Mouse (Mus musculus) thymus, adult 2 months (tissue): Measurements from ENCODE around the gene Grik5. TPM values are rescaled to one million over a fixed set of nuclear protein-coding genes. Genes with fewer than 3 reads are reported as not detected.
A peak's percentile ranks its signal among the peaks of the same experiment; 100 is the strongest.

ENCODE experiments used
- DNase-seq: peaks from one replicate; pipeline ENCODE4 v3.0.0; 2021
- H3K27ac ChIP-seq: fragments of 200-500 bp; 2 replicates; pipeline ENCODE4 v1.5.1; 2012; ENCODE audit warnings: low read length, control low read depth; ENCODE audit not compliant: control insufficient read depth, insufficient read depth
- H3K27me3 ChIP-seq: fragments of 200-500 bp; 2 replicates; pipeline ENCODE4 v1.6.1; 2012; ENCODE audit warnings: mild to moderate bottlenecking, low read length, moderate library complexity, mixed read lengths; ENCODE audit not compliant: control insufficient read depth, insufficient read depth
- H3K36me3 ChIP-seq: fragments of 200-500 bp; 2 replicates; pipeline ENCODE4 v1.6.1; 2012; ENCODE audit warnings: mild to moderate bottlenecking, low read length, moderate library complexity; ENCODE audit not compliant: control insufficient read depth, insufficient read depth
- H3K4me1 ChIP-seq: fragments of 200-500 bp; replicated peaks from 2 replicates; pipeline ENCODE4 v1.6.1; 2012; ENCODE audit warnings: low read length; ENCODE audit not compliant: control insufficient read depth, insufficient read depth
- H3K4me3 ChIP-seq: fragments of 200-500 bp; 2 replicates; pipeline ENCODE4 v1.5.1; 2012; ENCODE audit warnings: mild to moderate bottlenecking, low read length, control low read depth, moderate library complexity; ENCODE audit not compliant: control insufficient read depth, insufficient read depth
- CTCF ChIP-seq: fragments of 200-500 bp; IDR thresholded peaks from 2 replicates; pipeline ENCODE4 v1.5.1; 2012; ENCODE audit warnings: mild to moderate bottlenecking, control low read depth, low read length, moderate library complexity, borderline replicate concordance; ENCODE audit not compliant: control insufficient read depth, poor library complexity, insufficient read depth; ENCODE audit errors: extremely low read depth
- POLR2A ChIP-seq: fragments of 200-500 bp; IDR thresholded peaks from 2 replicates; pipeline ENCODE4 v1.6.1; 2012; ENCODE audit warnings: mild to moderate bottlenecking, low read length, control low read depth, moderate library complexity; ENCODE audit not compliant: control insufficient read depth, poor library complexity, insufficient read depth; ENCODE audit errors: extremely low read depth
- WGBS: fragments of 180-500 bp; shearing (Covaris S2); methylation state at CpG from one replicate; pipeline ENCODE4 v1.1.7; 2018; 5-methylcytosine and 5-hydroxymethylcytosine counted together
- polyA plus RNA-seq: library from polyadenylated mRNA; depleted of rRNA; stranded (reverse); fragments of >200 nt; gene quantifications from 2 replicates; pipeline ENCODE4 v1.2.3, GENCODE M21; 2012; rRNA removed

The Grik5 gene
- 19.1 and 23.0 TPM in 2 replicates for polyA plus RNA-seq

DNA sequence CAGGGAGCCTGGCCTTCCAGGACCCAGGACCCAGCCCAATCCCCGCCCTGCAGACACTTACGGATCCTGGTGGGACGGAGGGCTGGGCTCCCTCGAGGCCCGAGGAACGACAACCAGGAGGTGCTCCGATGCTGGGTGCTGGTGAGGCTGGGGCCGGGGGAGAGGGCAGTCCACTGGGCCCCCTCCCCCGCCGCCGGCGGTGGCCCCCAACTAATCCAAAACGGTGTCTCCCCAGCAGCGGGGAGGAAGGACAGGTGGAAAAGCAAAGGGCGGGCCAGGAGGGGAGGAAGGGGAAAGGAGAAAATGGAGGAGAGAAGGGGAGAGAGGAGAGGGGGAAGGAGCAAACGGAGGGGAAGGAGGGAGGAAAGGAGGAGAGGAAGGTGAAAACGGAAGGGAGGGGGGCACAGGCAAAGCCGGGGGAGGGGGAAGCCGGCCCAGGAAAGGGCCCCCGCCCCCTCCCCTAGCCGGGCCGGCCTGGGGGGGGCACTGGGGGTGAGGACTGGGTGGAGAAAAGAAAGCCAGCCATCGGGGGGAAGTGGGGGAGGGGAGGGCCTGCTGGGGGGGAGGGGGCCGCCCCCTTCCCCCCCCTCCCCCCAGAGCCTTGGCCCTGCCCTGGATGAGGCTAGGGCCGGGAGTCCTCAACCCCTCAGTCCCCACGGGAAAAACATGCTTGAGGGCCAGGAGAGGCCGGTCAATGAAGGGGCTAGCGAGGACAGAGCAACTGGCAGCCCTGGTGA, at the start of gene Grik5, which contains the start of gene Zfp574:
Gene Grik5, minus strand, starts transcription at position 368 of the 737 bp plus-strand sequence.
Gene Zfp574, plus strand, starts transcription at position 589 of the 737 bp plus-strand sequence.
- H3K4me1 ChIP-seq, result peaks cover 12% of the 10 kb centered on the region
- no peak within 1 kb of the TSS for H3K27ac ChIP-seq
- WGBS, result 20% methylated on average over 27 of the region's 28 CpGs
- H3K4me3 ChIP-seq, result peak within 1 kb of the TSS; percentile 25
- TF ChIP-seq POLR2A, result no peak
- TF ChIP-seq CTCF, result no peak
- no peaks in the 10 kb centered on the region; the same call in 1 of the 2 replicates for H3K27me3 ChIP-seq
- H3K36me3 ChIP-seq, result no peaks in the 10 kb centered on the region
- DNase-seq, result no peak

DNA sequence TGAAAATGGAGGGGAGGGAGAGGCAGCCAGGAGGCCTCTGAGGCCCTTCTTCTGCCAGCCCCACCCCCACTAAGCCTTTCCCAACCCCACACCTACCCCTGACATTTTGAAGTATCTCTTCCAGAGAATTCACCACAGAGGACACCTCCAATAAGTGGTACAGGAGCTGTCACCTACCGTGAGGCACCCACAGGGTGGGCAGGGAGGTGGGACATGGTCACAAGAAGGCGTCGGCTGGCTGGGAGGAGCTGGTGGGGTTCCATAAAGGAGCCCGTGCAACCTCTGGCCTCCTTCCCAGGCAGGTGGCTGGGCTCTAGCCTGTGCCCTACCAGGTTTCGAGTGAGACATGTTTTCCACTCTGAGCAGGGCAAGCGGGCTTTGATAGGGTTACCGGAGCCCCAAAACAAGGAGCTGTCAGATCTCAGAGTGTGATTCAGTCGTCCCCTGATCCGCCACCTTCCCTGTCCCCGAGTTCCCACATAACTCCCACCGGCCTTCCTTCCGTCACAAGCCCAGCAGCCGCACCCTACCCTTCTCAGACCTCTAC, 49.2 kb upstream of the Grik5 start:
- Histone ChIP-seq H3K4me1 (peaks cover 6% of the 10 kb centered on the region), H3K27me3 (no peaks in the 10 kb centered on the region), H3K4me3 (no peak overlapping the region), H3K27ac (no peak overlapping the region), H3K36me3 (no peaks in the 10 kb centered on the region)
- no peak for DNase-seq
- TF ChIP-seq POLR2A (no peak), CTCF (no peak)
- 83% methylated on average over 13 of the region's 13 CpGs for WGBS

DNA sequence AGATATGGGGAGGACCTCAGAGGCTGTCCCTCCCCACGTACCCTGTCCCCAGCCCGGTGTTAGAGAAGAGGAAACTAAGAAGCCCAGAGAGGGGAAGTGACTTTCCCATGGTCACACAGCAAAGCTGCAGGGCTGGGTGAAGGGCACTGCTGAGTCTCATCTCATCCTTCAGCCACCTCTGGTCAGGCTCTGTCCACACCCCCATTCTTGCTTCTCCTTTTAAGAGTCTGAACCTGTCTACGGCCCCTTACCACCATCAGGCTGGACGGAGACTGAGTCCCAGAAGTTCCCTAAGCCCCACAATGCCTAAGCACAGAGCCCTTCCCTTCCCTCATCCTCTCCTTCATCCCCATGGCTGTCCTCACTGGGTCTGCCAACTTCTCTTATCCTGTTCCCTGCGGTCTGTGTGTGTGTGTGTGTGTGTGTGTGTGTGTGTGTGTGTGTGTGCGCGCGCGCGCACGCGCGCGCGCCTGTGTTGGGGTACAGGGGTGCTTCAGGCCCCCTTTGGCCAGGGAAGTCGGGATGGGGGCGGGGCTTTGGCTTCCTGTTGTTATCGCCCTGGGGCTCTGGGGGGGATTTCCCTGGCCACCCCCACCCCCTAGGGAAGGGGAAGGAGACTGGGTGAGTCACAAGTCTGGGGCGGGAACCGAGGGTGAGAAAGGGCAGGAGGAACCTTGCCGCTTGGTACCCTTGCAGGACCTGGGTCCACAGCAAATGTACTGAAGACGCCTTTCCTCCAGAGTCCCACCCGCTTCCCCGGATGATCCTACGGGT, 48.1 kb upstream of the Grik5 start:
- TF ChIP-seq POLR2A (no peak), CTCF (no peak)
- Histone ChIP-seq H3K36me3 (no peaks in the 10 kb centered on the region), H3K27ac (no peak overlapping the region), H3K4me1 (peaks cover 3% of the 10 kb centered on the region; the same call in 1 of the 2 replicates), H3K27me3 (no peaks in the 10 kb centered on the region), H3K4me3 (no peak overlapping the region)
- peak; percentile 46 for DNase-seq
- 13% methylated on average over 25 of the region's 25 CpGs for WGBS

DNA sequence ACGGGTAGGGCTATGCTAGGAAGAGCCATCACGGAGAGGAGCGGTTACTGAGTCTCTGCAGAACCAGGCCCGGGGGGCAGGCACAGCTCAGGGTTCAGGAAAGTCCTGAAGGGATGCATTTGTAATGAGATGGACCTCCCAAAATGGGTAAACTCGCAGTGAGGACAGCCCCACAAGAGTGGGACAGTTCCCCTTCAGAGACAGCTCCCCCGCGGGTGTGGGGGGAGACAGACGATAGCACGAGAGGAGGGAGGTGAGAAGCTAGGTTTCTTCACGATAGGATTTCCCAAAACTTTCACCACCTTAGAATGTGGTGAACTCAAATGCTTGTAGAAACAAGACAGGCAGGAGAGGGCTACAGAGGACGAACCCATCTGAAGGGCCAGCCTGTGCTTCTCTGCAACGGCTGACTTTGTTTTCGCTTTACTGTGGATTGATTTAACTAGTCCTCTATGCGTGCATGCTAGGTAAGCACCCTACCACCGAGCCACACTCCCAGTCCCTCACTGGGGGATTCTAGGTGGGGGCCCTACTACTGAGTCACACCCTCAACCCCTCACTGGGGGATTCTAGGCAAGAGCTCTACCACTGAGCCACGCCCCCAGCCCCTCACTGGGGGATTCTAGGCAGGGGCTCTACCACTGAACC, 40.9 kb upstream of the Grik5 start:
- no peaks in the 10 kb centered on the region for H3K36me3 ChIP-seq
- no peak overlapping the region for H3K4me3 ChIP-seq
- H3K4me1 ChIP-seq, result no peaks in the 10 kb centered on the region
- DNase-seq, result no peak
- no peaks in the 10 kb centered on the region for H3K27me3 ChIP-seq
- 93% methylated on average over 16 of the region's 16 CpGs for WGBS
- TF ChIP-seq CTCF (no peak), POLR2A (no peak)
- no peak overlapping the region for H3K27ac ChIP-seq

DNA sequence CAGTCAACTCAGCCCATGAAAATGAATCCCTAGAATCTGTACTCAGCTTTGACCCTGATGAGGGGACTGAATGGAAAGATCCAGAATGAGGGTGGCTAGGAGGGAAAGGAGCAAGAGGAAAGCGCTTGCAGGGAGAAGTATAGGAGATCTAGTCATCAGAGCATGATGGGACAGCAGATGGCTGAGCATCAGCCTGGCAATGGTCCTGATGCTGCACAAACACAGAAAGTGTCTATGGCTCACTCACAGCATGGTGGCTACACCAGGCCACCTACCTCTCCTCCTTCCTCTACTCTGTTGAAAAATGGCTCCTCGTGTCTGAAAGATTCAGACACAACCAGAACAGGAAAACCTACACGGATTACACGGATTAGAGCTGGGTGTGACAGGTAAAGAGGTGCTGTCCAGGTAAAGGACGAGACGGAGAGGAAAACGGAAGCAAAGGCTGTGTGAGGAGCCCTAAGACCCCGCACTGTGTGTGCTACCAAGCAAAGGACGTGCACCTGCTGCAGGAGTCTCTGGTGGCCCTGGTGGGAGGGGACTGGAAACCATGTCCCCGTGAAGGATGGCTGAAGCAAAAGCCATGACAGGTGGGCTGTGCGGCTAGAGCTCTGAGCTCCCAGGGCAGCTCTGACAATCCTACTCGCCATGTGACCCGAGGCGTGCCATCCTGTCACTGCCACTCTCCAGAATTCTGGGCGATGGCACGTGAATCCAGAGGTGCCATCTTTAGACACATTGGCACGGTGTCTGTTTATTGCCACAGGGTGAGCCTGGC, 40.2 kb upstream of the Grik5 start:
- Histone ChIP-seq H3K27me3 (no peaks in the 10 kb centered on the region), H3K36me3 (no peaks in the 10 kb centered on the region), H3K27ac (no peak overlapping the region), H3K4me1 (no peaks in the 10 kb centered on the region), H3K4me3 (no peak overlapping the region)
- no peak for DNase-seq
- no peak for TF ChIP-seq POLR2A
- TF ChIP-seq CTCF, result no peak
- 94% methylated on average over 17 of the region's 17 CpGs for WGBS

DNA sequence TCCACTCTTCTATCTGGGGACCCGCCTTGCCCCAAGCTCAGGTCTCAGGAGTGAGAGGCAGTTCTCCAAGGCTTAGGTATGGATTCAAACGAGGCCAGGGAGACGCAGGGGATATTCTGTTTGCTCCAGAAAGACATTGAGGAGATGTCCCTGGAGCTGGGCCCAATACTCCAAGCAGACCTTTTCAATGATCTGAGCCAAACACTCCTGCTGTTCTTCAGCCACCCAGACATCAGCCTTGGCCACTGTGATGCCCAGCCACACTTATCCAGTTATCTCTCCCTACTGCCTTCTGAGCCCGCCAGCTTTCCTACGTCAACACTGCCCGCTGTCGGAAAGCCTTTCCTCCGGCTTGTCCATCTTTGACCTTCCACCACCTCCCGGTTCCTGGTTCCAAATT, 38.2 kb upstream of the Grik5 start:
- no peaks in the 10 kb centered on the region for H3K36me3 ChIP-seq
- no peak overlapping the region for H3K27ac ChIP-seq
- no peaks in the 10 kb centered on the region; the same call in 1 of the 2 replicates for H3K4me1 ChIP-seq
- TF ChIP-seq POLR2A, result no peak
- no peak for TF ChIP-seq CTCF
- DNase-seq, result no peak
- no peaks in the 10 kb centered on the region for H3K27me3 ChIP-seq
- WGBS, result 98% methylated on average over 9 of the region's 9 CpGs
- H3K4me3 ChIP-seq, result no peak overlapping the region
